Mouse (Mus musculus): ENCODE measurements around the gene Vhl. TPM values are rescaled to one million over a fixed set of nuclear protein-coding genes. Genes with fewer than 3 reads are reported as not detected.
"Not testable (repeated sequence)": the region's sequence is repeated elsewhere in the genome, so short reads cannot be mapped to it uniquely, and the experiment has no call there.

Vhl gene
- polyA plus RNA-seq, 1 experiment from 2014 or later = 12.9 TPM

DNA sequence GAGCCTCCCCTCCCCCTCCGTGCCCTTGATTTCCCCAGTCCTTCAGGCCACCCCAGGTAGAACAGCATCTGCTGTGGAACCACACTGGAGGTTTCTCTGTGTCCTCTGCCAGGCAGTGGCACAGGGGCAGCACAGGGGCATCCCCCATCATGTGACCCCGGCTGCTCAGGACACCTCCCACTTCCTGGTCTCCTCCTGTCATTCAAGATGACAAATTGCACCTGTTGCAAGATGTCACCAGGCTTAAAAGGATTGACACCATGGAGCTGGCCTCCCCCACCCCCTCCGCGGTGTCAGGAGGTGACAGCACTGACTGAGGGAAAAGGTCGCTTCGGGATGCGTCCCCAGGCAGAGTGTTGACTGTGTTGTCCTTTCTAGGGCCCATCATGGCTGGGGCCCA, 46.1 kb downstream of the Vhl start:
- H3K4me1 ChIP-seq (ENCODE audit: insufficient read depth) = peaks cover 31% of the 10 kb centered on the region
- DNase-seq (peak; percentile 53), ATAC-seq (peak; percentile 61)
- H3K4me3 ChIP-seq (ENCODE audit: low read depth, low read length) = no peak overlapping the region
- H3K27me3 ChIP-seq (ENCODE audit: insufficient read depth, low read length) = no peaks in the 10 kb centered on the region
- peaks cover 13% of the 10 kb centered on the region; the same call in 1 of the 2 replicates for H3K36me3 ChIP-seq (replicated peaks; ENCODE audit: insufficient read depth, low read length)
- H3K4me2 ChIP-seq (ENCODE audit: low read depth, low read length) = no peak overlapping the region
- H3K9me3 ChIP-seq (ENCODE audit: low read length) = no peaks in the 10 kb centered on the region
- H3K27ac ChIP-seq (ENCODE audit: low read depth) = peak overlapping the region; percentile 82
- no peak for TF ChIP-seq CTCF (IDR thresholded peaks at IDR 0.05; ENCODE audit: low read depth)
- TF ChIP-seq EP300 (IDR thresholded peaks at IDR 0.05; ENCODE audit: low read depth) = no peak
- WGBS (ENCODE audit: insufficient replicate concordance) = 65% methylated on average over 7 of the region's 7 CpGs
- H3K9ac ChIP-seq (replicated peaks) = no peak overlapping the region

DNA sequence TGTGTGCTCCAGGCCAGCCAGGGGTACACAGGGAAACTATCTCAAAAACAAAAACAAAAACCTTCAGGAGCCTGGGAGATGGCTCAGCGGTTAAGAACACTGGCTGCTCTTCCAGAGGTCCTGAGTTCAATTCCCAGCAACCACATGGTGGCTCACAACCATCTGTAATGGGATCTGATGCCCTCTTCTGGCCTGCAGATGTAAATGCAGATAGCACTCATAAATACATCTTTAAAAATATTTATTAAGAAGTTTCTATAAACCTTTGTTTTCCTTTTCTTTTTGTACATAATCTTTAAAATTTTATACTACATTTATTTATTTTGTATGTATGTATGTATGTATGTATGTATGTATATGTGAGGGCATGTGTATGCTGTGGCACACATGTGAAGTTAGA, 48.3 kb downstream of the Vhl start:
- not testable (repeated sequence) for ATAC-seq; H3K27me3 ChIP-seq (ENCODE audit: insufficient read depth, low read length); H3K4me2 ChIP-seq (ENCODE audit: low read depth, low read length); H3K9ac ChIP-seq (replicated peaks); DNase-seq; H3K4me3 ChIP-seq (ENCODE audit: low read depth, low read length); H3K9me3 ChIP-seq (ENCODE audit: low read length); H3K27ac ChIP-seq (ENCODE audit: low read depth)
- WGBS (ENCODE audit: insufficient replicate concordance) = 85% methylated on average over 1 of the region's 1 CpGs
- Histone ChIP-seq H3K36me3 (replicated peaks; ENCODE audit: insufficient read depth, low read length) (peaks cover 12% of the 10 kb centered on the region; the same call in 1 of the 2 replicates), H3K4me1 (ENCODE audit: insufficient read depth) (peaks cover 33% of the 10 kb centered on the region)
- peak; percentile 42 for TF ChIP-seq CTCF (IDR thresholded peaks at IDR 0.05; ENCODE audit: low read depth)

- Histone ChIP-seq H3K27ac (ENCODE audit: low read depth) (no peak overlapping the region), H3K4me1 (ENCODE audit: insufficient read depth) (peaks cover 29% of the 10 kb centered on the region), H3K9ac (replicated peaks) (no peak overlapping the region), H3K9me3 (ENCODE audit: low read length) (no peaks in the 10 kb centered on the region), H3K27me3 (ENCODE audit: insufficient read depth, low read length) (no peaks in the 10 kb centered on the region), H3K36me3 (replicated peaks; ENCODE audit: insufficient read depth, low read length) (peaks cover 10% of the 10 kb centered on the region; the same call in 1 of the 2 replicates), H3K4me3 (ENCODE audit: low read depth, low read length) (no peak overlapping the region), H3K4me2 (ENCODE audit: low read depth, low read length) (no peak overlapping the region)
- 73% methylated on average over 6 of the region's 6 CpGs for WGBS (ENCODE audit: insufficient replicate concordance)
- ATAC-seq (no peak), DNase-seq (no peak)
- TF ChIP-seq CTCF (IDR thresholded peaks at IDR 0.05; ENCODE audit: low read depth) = no peak
- TF ChIP-seq EP300 (IDR thresholded peaks at IDR 0.05; ENCODE audit: low read depth) = no peak
These were observed 49.2 kb downstream of the Vhl start for GRCm38 (mm10) chr6:113672989-113673388.

GRCm38 (mm10) chr6:113675234-113675633, 51.5 kb downstream of the Vhl start:
- WGBS (ENCODE audit: insufficient replicate concordance) = 70% methylated on average over 4 of the region's 4 CpGs
- no peak overlapping the region for H3K4me2 ChIP-seq (ENCODE audit: low read depth, low read length)
- TF ChIP-seq CTCF (IDR thresholded peaks at IDR 0.05; ENCODE audit: low read depth) (no peak), EP300 (IDR thresholded peaks at IDR 0.05; ENCODE audit: low read depth) (no peak)
- no peak for ATAC-seq
- H3K27me3 ChIP-seq (ENCODE audit: insufficient read depth, low read length) = no peaks in the 10 kb centered on the region
- DNase-seq = no peak
- H3K4me1 ChIP-seq (ENCODE audit: insufficient read depth) = peaks cover 19% of the 10 kb centered on the region
- H3K4me3 ChIP-seq (ENCODE audit: low read depth, low read length) = no peak overlapping the region
- peaks cover 10% of the 10 kb centered on the region; the same call in 1 of the 2 replicates for H3K36me3 ChIP-seq (replicated peaks; ENCODE audit: insufficient read depth, low read length)
- H3K9me3 ChIP-seq (ENCODE audit: low read length) = no peaks in the 10 kb centered on the region
- no peak overlapping the region for H3K27ac ChIP-seq (ENCODE audit: low read depth)
- H3K9ac ChIP-seq (replicated peaks) = no peak overlapping the region

GRCm38 (mm10) chr6:113675991-113676390, 52.2 kb downstream of the Vhl start:
- Histone ChIP-seq H3K9ac (replicated peaks) (no peak overlapping the region), H3K4me2 (ENCODE audit: low read depth, low read length) (no peak overlapping the region), H3K4me3 (ENCODE audit: low read depth, low read length) (no peak overlapping the region), H3K4me1 (ENCODE audit: insufficient read depth) (peaks cover 22% of the 10 kb centered on the region), H3K9me3 (ENCODE audit: low read length) (no peaks in the 10 kb centered on the region), H3K27me3 (ENCODE audit: insufficient read depth, low read length) (no peaks in the 10 kb centered on the region), H3K27ac (ENCODE audit: low read depth) (no peak overlapping the region), H3K36me3 (replicated peaks; ENCODE audit: insufficient read depth, low read length) (peaks cover 9% of the 10 kb centered on the region; the same call in 1 of the 2 replicates)
- ATAC-seq (no peak), DNase-seq (no peak)
- TF ChIP-seq EP300 (IDR thresholded peaks at IDR 0.05; ENCODE audit: low read depth) (no peak), CTCF (IDR thresholded peaks at IDR 0.05; ENCODE audit: low read depth) (no peak)
- 90% methylated on average over 9 of the region's 9 CpGs for WGBS (ENCODE audit: insufficient replicate concordance)

DNA sequence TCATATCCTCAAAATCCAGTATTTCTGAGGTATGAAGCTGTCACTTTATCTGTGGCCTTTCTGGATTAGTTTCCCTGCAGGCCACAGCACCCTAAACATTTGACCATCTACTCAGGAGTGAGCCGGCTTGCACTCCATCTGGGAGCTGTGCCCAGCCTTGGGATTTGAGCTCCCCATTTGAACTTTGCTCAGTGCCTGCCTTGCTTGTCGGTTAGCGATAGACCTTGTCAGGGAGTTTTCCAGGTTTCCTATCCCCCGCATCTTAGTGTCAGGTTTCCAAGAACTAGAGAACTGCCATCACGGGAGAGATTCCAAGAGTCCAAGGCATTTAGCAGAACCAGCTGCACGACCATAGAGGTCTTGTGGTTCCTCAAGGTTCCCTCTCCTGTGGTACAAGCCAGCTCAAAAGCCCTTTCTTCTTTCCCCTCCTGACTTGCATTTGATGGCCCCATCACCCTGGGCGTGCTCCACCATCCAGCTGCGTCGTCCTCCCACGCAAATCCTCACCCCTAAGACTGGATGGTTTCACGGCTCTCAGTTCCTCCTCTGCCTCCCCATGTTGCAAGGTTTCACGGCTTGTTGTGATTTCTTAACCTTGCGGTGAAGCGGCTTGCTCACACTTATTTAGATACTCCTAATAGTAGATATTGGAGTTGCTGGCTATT, 53.4 kb downstream of the Vhl start:
- peak; percentile 50 for DNase-seq
- Histone ChIP-seq H3K4me3 (ENCODE audit: low read depth, low read length) (no peak overlapping the region), H3K27me3 (ENCODE audit: insufficient read depth, low read length) (no peaks in the 10 kb centered on the region), H3K9me3 (ENCODE audit: low read length) (no peaks in the 10 kb centered on the region), H3K9ac (replicated peaks) (no peak overlapping the region), H3K27ac (ENCODE audit: low read depth) (peak overlapping the region; percentile 55), H3K4me2 (ENCODE audit: low read depth, low read length) (no peak overlapping the region), H3K4me1 (ENCODE audit: insufficient read depth) (peaks cover 24% of the 10 kb centered on the region), H3K36me3 (replicated peaks; ENCODE audit: insufficient read depth, low read length) (no peaks in the 10 kb centered on the region; the same call in 1 of the 2 replicates)
- 66% methylated on average over 14 of the region's 14 CpGs for WGBS (ENCODE audit: insufficient replicate concordance)
- TF ChIP-seq CTCF (IDR thresholded peaks at IDR 0.05; ENCODE audit: low read depth) = no peak
- TF ChIP-seq EP300 (IDR thresholded peaks at IDR 0.05; ENCODE audit: low read depth) = no peak
- ATAC-seq = no peak
